Mouse (Mus musculus) heart, postnatal 0 days (tissue): ENCODE measurements around the gene Rrnad1.
"Not testable (repeated sequence)": the region's sequence is repeated elsewhere in the genome, so short reads cannot be mapped to it uniquely, and the experiment has no call there.

ENCODE experiments used
- CTCF ChIP-seq: IDR thresholded peaks from 2 replicates; pipeline ENCODE4 v1.5.1; 2016; ENCODE audit warnings: antibody characterized with exemption, control low read depth, low read depth
- EP300 ChIP-seq: IDR thresholded peaks from 2 replicates; pipeline ENCODE4 v1.6.1; 2016; ENCODE audit warnings: antibody characterized with exemption, low read depth

- TF ChIP-seq CTCF, EP300: not testable (repeated sequence)
These were observed 43.1 kb downstream of the Rrnad1 start for GRCm38 (mm10) chr3:87887400-87887799.
